Mouse (Mus musculus) ES-E14 (cell line): ENCODE data around the gene 2610507B11Rik. TPM values are rescaled to one million over a fixed set of nuclear protein-coding genes. Genes with fewer than 3 reads are reported as not detected.
A peak's percentile ranks its signal among the peaks of the same experiment; 100 is the strongest.

ENCODE experiments used
- DNase-seq: peaks from one replicate; pipeline ENCODE4 v3.0.0-alpha.2; 2013; ENCODE audit warnings: low read depth, low spot score
- H3K27ac ChIP-seq: 2 replicates; pipeline ENCODE4 v1.5.1; 2012; ENCODE audit warnings: low read depth, mild to moderate bottlenecking, low read length, moderate library complexity, mixed read lengths; ENCODE audit not compliant: poor library complexity, insufficient read depth, severe bottlenecking
- H3K36me3 ChIP-seq: 2 replicates; pipeline ENCODE4 v1.6.1; 2012; ENCODE audit warnings: mild to moderate bottlenecking, low read length, moderate library complexity, mixed read lengths; ENCODE audit not compliant: control insufficient read depth, poor library complexity, insufficient read depth, severe bottlenecking
- H3K4me1 ChIP-seq, 2 experiments: fragments of 150-350 bp in 1 of 2; sonication (generic) in 1 of 2; 2 replicates each; pipeline ENCODE4 v1.6.1; 2012; ENCODE audit warnings: low read length in 2 of 2, mild to moderate bottlenecking in 1 of 2, mixed read lengths in 1 of 2; ENCODE audit not compliant: control insufficient read depth in 2 of 2, insufficient read depth in 2 of 2, poor library complexity in 1 of 2
- H3K4me3 ChIP-seq, 2 experiments: fragments of 150-350 bp in 1 of 2; sonication (generic) in 1 of 2; 2 replicates each; pipeline ENCODE4 v1.5.1; 2012; ENCODE audit warnings: low read length in 2 of 2, low read depth in 1 of 2, mild to moderate bottlenecking in 1 of 2, mixed read lengths in 1 of 2; ENCODE audit not compliant: insufficient read depth in 1 of 2, poor library complexity in 1 of 2, severe bottlenecking in 1 of 2
- H3K9ac ChIP-seq: 2 replicates; pipeline ENCODE4 v1.6.1; 2012; ENCODE audit warnings: low read depth, mild to moderate bottlenecking, low read length, mixed read lengths; ENCODE audit not compliant: poor library complexity, insufficient read depth, severe bottlenecking
- H3K9me3 ChIP-seq: fragments of 150-350 bp; sonication (generic); 2 replicates; pipeline ENCODE4 v1.6.1; 2012; ENCODE audit warnings: low read depth, mild to moderate bottlenecking, low read length; ENCODE audit not compliant: control insufficient read depth, insufficient read depth
- CHD2 ChIP-seq: IDR thresholded peaks from 2 replicates; pipeline ENCODE4 v1.6.1; 2014; ENCODE audit warnings: mild to moderate bottlenecking, low read depth, low read length, inconsistent platforms
- HCFC1 ChIP-seq: IDR thresholded peaks from 2 replicates; pipeline ENCODE4 v1.6.1; 2012; ENCODE audit warnings: low read length, inconsistent platforms, borderline replicate concordance; ENCODE audit not compliant: insufficient read depth
- MAFK ChIP-seq: IDR thresholded peaks from 2 replicates; pipeline ENCODE4 v1.6.1; 2014; ENCODE audit warnings: mild to moderate bottlenecking, low read depth, low read length, inconsistent platforms; ENCODE audit not compliant: insufficient read depth
- ZC3H11A ChIP-seq: IDR thresholded peaks from 2 replicates; pipeline ENCODE4 v1.6.1; 2012; ENCODE audit warnings: low read depth, mild to moderate bottlenecking, inconsistent platforms, low read length, borderline replicate concordance
- ZNF384 ChIP-seq: IDR thresholded peaks from 2 replicates; pipeline ENCODE4 v1.6.1; 2012; ENCODE audit warnings: low read depth, low read length, inconsistent platforms
- in situ Hi-C, 2 experiments: fragments of 600-800 bp; cut with MboI; formaldehyde crosslinking; loops; one replicate each; pipeline ENCODE4 v1.15.1; 2025; ENCODE audit warnings: low sequenced_read_pairs in 2 of 2, inconsistent platforms in 1 of 2; ENCODE audit not compliant: unreplicated experiment in 2 of 2
- total RNA-seq: library from RNA; depleted of rRNA; stranded (reverse); fragments of 300-350 nt; gene quantifications from 2 replicates; pipeline ENCODE4 v1.2.3, GENCODE M21; 2012

The 2610507B11Rik gene
- total RNA-seq, 1 experiment: 210 TPM

DNA sequence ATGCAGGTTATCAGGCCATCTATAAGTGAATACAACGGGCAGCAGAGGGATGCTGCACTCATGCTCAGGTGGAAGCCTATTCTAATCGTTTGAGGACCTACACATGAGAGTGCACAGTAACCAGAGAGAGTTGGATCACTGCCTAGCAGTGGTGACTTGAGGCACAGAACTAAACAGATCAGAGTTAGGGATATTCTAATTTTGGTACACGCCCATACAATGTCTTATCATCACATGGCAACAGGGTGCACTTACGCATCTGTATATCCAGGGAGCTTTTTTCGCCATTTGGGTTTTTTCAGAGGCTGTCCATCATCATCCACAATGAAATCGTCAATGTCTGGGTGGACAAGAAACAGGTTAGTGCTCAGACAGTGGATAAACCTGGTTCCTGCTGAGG is 30.0 kb upstream of the 2610507B11Rik start:
- Histone ChIP-seq H3K4me3 (no peak overlapping the region), H3K36me3 (peaks cover 62% of the 10 kb centered on the region), H3K27ac (no peak overlapping the region), H3K9me3 (no peaks in the 10 kb centered on the region), H3K9ac (no peak overlapping the region), H3K4me1 (no peaks in the 10 kb centered on the region)
- in situ Hi-C loops: no loop called here
- no peak for TF ChIP-seq CHD2
- TF ChIP-seq ZC3H11A: no peak
- TF ChIP-seq ZNF384: no peak
- DNase-seq: no peak

DNA sequence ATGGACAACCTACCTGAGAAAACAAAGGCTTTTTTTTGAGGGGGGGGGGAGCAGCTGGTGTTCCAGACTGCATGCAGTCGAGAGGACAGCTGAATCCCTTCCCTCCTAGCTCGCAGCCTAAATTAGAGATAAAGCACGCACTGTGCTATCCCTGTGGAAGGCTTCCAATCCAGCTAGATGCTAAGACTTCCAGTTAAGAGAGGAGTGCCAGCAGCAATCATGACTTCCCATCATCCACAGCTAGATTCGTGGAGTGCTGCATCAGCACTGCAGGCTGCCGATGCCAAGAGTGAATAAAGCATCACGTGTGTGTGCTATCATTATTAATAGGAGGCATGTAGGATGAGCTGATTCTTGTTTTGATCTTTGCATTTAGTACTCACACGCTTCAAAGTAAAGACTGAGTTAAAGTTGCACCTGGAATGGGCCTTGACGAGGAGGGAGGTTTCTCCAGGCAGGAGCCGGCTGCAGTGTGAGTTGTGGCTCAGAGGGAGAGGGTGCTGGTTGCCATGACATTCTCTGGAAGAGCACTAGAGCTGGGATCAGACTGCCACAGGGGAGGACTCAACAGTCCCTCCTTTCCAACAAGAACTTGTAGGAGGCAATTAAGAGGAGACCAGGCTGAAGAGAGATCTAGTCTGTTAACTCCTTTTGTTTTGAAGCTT is 21.2 kb upstream of the 2610507B11Rik start:
- DNase-seq: no peak
- in situ Hi-C loops: no loop called here
- Histone ChIP-seq H3K36me3 (peaks cover 13% of the 10 kb centered on the region), H3K4me1 (peaks cover 5 to 6% of the 10 kb centered on the region in 2 experiments), H3K27ac (no peak overlapping the region), H3K9ac (no peak overlapping the region), H3K4me3 (no peak overlapping the region), H3K9me3 (no peaks in the 10 kb centered on the region)
- TF ChIP-seq MAFK (no peak), HCFC1 (no peak), CHD2 (no peak), ZNF384 (no peak), ZC3H11A (no peak)

DNA sequence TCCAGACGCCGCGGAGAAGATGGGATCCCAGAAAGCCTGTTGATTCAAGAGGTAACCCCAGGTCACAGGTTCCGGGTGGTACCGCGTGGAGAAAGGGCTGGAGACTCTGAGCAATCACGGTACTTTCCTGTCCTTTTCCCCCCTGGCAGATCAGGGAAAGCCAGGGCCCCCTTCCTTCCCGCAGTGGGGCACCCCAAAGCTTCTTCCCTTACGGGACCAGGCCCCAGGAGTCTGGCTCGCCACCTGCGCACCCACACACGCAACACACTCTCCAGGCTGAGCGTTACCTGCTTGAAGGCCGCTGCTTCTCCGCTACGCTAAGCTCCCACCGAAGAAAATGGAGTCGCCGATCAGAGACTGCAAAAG is 16.3 kb upstream of the 2610507B11Rik start:
- TF ChIP-seq ZC3H11A (no peak), CHD2 (no peak), ZNF384 (no peak)
- H3K36me3 ChIP-seq: peaks cover 6% of the 10 kb centered on the region
- H3K4me1 ChIP-seq: peaks cover 11 to 16% of the 10 kb centered on the region in 2 experiments
- peak overlapping the region; percentile 78 for H3K27ac ChIP-seq
- H3K9ac ChIP-seq: peak overlapping the region; percentile 93
- no peaks in the 10 kb centered on the region for H3K9me3 ChIP-seq
- DNase-seq: no peak
- in situ Hi-C loops: no loop called here
- H3K4me3 ChIP-seq: peak overlapping the region; percentile 94 to 99

DNA sequence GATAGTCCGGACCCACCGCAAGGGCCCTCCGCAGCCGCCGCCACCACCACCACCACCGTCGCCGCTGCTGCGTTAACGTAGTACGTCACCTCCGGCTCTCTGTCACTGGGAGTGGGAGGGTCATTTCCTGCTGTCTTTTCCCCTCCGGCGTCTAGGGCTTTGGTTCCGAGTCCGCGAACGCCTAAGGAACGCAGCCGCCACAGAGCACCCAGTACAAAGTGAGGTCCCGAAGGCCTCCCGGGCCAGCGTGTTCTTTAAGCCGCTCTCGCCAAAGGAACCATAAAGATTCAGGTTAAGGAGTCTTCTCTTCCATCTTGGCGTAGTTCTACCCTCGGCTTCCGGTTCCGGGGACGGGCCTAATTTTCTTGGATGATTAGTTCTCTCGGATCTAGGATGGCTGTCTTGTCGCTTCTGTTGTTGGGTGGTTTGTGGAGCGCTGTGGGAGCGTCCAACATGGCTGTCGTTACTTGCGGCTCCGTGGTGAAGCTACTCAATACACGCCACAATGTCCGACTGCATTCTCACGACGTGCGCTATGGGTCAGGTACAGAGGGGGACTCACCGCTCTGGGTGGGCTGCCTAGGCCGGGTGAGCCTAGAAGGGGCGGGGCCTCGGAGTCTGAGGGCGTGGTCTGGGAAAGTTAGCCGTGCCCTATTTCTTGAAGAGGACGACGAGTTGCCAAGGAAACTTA is 15.8 kb upstream of the 2610507B11Rik start, which contains the start of the genes Sdf2 and Supt6:
Gene Sdf2, plus strand, starts transcription at position 120 of the 691 bp plus-strand sequence.
Gene Supt6, minus strand, starts transcription at position 361 of the 691 bp plus-strand sequence.
- H3K4me3 ChIP-seq: peak within 1 kb of the TSS; percentile 94 to 99
- TF ChIP-seq ZNF384: no peak
- in situ Hi-C loops: no loop called here

More for the DNA sequence above, 15.8 kb upstream of the 2610507B11Rik start, which contains the start of the genes Sdf2 and Supt6:
- Histone ChIP-seq H3K36me3 (peaks cover 3% of the 10 kb centered on the region; the same call in 1 of the 2 replicates), H3K27ac (peak within 1 kb of the TSS; percentile 97), H3K9ac (peak within 1 kb of the TSS; percentile 93), H3K9me3 (no peaks in the 10 kb centered on the region), H3K4me1 (peaks cover 11 to 17% of the 10 kb centered on the region in 2 experiments)
- DNase-seq: peak; percentile 92
